Mouse (Mus musculus): ENCODE results near the gene Ndufaf3. TPM values are rescaled to one million over a fixed set of nuclear protein-coding genes. Genes with fewer than 3 reads are reported as not detected.
"Not testable (repeated sequence)": the region's sequence is repeated elsewhere in the genome, so short reads cannot be mapped to it uniquely, and the experiment has no call there.

Gene Ndufaf3
- 10 to 100 TPM; 63.9 to 75.7 (median 73.9) TPM for polyA plus RNA-seq (2017; shearing (Covaris generic))

DNA sequence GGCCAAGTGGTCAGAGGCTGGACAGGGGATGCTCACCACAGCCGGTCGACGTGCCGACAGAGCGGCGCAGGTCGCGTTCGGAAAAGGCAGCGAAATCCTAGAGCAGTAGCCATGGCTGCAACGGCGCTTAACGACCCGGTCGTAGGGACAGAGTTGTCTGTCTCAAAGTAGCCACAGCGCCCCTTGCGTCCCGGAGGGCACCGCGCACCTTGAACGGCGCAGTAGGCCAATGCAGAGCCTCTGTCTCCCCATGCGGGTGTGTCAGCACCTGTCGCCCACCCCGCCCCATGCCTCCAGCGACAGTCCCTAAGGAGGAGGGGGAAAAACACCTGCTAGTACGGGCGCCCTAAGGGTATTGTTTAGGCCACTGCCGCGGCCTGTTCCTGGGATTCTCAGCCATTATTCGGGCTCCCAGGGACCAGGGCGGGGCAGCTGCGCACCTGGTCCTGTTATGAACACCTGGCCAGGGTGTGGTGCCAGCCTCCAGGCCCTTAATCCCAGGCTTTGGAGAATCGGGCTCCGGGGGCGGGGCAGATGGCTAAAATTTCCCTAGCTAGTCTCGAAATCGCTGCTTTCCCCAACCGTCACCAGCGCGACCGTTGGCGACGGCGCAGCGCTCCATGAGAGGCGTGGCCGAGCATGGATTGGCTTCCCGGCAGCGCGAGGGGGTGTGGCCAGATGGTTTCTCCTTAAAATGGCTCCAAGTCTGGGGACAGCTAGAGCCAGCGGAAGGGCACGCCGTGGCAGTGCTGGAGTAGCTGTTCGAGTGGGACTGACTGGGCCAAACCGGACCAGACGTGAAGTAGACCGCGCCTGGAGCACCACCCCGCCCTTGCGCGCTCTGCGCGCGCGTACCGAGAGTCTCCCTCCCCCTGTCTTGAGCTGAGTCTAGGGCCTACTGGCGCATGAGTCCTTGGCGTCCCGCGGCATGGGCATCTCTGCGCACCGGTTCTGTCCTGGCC lies at the start of gene Ndufaf3:
Ndufaf3 (minus strand) TSS at position 620 of the 962 bp plus-strand sequence.
- peak; percentile 73 for ATAC-seq

DNA sequence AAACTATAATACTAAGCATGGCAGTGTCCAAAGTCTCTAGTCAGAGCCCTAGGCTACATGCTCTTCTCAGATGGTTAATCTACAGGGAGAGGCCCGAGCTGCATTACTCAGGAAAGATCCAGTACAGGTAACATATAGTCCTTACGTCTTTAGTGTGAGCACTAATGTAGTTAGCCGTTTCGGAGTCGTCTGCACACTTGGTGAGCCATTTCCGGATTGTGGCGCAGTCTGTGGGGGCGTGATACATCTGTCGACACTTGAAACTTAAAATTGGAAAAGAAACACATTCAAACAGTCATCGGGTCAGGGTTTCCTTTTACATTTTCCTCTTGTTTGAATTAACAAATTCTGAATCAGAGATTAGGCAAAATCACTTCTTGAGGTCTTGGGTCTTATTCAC lies 44.3 kb upstream of the Ndufaf3 start:
- no peak for ATAC-seq

DNA sequence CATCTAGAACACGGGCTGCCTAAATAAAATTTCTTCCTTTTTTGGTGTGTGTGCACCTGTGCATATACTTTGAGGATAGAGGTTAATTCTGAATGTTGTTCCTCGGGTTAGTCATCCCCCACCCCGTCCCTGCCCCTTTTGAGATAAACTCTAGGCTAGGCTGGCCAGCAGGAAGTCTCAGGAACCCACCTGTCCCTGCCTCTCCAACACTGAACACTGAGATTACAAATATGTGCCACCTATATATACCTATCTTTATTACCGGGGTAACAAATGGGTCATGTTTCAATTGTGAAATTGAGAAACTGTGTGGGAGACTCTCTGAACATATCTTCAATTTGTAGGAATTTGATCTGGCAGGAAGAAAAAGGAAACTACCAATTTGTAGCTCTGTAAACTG lies 41.7 kb upstream of the Ndufaf3 start:
- no peak for ATAC-seq

DNA sequence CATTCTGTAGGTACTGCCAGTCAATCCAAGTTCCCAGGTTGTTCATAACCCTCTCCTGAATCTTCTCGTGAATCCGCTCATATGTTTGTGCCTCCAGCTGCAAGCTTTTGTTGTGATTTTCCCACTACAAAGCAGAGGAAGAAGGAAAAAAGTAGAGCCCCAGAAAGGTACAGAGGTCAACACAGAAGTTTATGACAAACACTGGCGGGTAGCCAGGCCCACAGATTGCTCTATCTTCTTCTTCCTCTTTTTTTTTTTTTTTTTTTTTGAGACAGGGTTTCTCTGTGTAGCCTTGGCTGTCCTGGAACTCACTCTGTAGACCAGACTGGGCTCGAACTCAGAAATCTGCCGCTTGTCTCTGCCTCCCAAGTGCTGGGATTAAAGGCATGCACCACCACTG lies 40.7 kb upstream of the Ndufaf3 start:
- ATAC-seq = not testable (repeated sequence)

DNA sequence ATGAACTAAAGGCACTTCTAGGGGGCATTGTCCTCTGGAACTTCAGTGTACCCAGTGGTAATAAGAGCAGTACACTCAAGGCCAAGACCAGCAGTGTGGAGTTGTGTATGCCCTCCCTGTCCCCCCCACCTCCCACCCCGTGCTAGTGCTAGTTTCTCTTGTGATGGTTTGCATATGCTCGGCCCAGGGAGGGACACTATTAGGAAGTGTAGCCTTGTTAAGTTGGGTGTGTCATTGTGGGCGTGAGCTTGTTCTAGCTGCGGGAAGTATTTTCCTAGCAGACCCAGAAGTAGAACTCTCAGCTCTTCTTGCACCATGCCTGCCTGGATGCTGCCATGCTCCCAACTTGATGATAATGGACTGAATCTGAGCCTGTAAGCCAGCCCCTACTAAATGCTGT lies 34.8 kb upstream of the Ndufaf3 start:
- no peak for ATAC-seq

DNA sequence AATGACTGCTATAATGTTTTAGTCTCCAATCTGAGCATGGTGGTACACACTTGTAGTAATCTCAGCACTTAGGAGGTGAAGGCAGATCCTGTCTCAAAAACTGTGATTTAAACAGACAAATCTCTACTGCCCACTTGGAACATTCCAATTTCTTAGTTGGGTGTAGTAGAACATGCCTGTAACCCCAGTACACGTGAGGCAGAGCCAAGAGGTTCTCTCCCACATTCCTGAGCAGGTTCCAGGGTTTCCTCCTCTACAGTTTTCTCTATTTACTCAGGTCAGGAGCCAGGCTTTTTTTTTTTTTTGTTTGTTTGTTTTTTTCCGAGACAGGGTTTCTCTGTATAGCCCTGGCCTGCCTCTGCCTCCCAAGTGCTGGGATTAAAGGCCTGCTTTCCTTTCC lies 32.8 kb upstream of the Ndufaf3 start:
- ATAC-seq = no peak

DNA sequence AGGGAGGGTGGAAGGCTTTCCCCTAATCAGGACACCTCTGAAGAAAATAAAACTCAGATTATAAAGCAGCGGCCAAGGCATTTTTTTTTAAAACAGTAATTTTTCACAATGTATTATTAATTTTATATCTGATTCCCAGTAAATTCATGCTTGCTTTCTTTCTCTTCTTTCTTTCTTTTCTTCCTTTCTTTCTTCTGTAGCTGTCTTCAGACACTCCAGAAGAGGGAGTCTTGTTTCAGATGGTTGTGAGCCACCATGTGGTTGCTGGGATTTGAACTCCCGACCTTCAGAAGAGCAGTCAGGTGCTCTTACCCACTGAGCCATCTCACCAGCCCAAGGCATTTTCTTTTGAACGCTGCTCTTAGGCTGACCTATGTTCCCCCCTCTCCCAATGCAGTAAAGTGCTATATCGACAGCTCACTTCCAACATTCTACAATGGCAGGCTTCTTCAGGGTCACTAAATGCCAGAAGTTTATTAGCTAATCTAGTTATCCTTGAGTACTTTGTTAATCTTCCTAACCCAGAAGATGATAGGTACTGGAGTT lies 31.9 kb upstream of the Ndufaf3 start:
- ATAC-seq = no peak

DNA sequence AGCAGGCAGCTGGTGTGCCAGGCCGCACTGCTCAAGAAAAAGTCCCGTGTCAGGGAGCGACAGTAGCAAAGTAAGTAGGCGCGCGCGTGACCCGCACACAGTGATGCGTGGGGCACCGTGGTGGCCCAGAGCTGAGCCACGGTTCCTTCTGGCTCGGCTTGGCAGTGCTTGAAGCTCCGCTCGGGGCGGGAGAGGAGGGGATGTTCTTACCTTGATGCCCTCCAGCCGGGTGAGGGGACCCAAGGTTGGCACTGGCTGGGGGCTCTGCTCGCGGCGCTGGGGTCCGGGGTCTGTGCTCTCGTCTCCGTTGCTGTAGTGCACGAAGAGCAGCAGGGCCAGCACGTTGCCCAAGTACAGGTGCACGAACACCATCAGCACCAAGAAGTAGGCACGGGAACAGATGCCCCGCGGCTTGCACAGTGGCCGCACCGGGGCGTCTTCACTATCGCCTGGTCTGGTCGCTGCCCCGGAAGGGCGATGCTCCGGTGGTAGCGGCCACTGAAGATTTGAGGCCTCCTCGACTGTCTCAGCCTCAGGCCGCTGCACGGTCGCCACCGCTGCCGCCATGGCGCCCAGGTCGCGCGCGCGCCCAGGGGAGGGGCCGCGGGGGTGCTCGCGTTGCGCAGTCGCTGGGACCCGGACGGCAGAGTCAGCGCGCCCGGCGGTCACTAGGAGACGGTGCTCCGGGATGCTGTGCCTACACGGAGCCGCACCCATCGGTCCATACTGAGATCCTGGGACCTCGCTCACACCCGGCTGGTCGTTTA lies 29.9 kb upstream of the Ndufaf3 start, which contains the start of gene P4htm:
P4htm (minus strand) TSS at position 670 of the 767 bp plus-strand sequence.
- ATAC-seq = peak; percentile 76

DNA sequence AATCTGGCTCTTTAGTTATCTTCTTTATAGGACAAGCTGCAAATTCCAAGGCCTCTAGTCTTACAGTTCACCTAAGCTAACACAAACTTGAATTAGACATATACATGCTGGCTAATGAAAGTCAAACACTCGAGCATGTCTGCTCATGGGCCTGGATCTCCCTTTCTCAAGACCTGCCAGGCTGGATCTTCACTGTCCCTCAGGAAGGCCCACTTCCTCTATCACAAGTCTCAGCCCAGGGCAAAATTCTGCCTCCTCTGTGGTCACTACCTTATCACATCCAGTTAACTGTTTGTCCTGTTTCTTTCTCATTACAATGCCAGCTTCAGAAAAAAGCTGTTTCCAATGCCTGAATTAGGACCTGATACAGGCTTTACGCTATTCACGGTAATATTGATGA lies 27.1 kb upstream of the Ndufaf3 start:
- no peak for ATAC-seq

DNA sequence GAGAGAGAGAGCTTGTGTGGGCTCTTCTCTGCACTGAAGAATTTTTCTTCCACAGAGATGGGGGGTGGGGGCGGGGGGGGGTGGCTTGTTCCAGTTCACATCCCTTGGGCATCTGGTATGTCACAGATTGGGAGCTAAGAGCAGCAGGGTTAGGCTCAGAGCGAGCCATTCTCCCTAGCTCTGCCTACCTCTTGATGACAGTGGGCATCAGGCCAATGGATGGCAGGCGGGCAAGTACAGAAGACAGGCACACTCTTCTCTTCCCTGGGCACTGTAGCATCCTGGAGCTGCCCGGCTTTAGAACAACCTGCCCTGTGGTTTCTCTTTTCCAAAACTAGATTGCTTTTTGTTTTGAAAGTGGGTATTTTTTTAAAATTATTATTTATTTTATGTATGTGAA lies 24.2 kb upstream of the Ndufaf3 start:
- ATAC-seq = no peak

DNA sequence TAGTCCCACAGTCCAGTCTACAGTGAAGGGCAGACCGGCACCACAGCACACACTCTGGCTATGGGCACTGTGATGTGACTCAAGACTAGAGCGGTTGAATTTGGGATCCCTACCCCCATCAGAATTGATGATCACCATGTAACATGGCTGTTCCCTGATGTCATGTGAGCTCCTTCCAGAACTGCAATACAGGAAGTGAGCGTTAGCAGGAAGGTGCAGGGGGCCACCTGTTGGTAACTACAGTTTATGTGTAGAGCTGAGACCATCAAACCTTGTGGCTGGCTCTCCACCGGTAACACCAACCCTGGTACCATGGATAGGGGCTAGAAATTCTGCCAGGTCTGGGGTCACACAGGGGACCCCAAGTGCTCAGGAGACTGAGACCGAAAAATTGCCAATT lies 22.0 kb upstream of the Ndufaf3 start:
- no peak for ATAC-seq

DNA sequence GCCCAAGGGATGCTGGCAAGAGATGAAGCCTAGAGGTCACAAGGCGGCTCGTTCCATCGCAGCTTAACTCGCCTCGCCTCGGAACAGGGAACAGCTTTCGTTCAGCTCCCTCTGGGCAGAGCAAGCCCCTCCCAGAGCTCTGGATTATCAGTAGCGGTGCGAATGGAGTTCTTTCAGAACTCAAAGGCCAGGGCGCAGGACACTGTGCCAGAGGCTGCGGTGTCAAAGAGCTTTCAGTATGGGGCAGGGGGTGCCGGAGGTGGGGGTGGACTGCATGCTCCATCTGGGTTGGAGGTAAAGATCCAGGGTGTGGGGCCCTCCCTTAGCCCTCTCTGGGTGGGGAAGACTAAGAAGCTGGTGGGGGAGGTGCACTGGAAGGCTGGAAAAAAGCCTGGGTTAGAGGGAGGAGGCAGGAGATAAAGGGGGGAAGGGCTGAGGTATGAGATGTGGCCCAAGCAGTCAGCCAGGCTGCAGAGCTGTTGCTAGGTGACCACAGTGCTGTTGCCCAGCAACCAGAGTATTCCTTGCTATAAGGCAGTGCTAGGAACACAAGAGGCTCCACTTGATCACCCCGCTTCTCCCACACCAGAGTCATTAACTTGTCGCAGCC lies 20.4 kb upstream of the Ndufaf3 start:
- no peak for ATAC-seq

DNA sequence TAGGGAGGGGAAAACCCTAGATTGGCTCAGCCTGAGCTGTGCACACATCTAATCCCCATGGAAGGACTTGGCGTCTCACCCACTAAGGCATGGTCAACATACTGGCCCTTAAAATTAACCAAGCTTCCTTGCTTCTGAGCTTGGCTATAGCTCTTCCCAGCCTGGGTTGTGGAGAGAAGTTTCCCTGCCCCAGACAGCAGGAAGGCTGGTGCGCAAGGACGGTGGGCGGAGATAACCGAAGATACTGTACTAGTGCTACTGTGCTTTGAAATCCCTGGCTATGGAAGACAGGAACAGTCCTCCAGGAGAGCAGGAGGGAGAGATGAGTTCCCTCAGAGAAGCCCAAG lies 12.1 kb upstream of the Ndufaf3 start:
- ATAC-seq = no peak

DNA sequence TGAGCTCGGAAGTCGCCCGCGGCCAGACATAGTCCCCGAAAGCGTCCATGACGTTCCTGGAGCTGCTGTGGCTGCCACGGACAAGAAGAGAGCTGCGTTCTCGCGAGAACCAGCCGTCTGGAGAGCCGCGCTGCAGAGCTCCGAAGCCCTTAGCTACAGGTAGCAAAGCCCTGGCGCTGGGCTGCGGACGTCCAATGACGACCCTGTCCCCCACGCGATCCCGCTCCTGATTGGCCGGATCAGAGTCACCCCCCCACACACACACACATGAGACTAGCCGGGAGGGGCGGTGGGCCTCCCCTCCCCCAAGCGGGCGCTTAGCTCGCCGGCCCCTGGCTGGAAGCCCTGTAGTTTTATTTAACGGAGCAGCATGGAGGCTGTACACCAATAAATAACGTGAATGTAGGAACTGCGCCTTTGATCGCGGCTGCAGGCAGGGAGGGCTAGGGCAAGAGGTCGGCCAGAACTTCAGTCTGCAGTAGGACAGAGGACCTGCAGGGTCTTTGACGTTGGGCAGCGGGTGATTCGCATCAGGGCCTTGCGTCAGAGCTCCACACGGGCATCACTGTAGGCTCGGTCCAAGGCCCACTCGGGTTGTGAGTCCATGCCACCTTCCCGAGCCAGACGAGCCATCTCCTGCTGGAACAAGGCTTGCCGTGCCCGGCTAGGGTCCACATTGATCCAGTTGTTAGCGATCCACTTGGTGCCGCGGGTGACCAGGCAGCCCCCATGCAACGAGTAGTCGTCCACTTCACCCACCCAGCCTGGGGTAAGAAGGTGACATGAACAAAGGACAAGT lies 11.5 kb upstream of the Ndufaf3 start, which contains the start of gene Wdr6:
Wdr6 (minus strand) TSS at position 195 of the 799 bp plus-strand sequence.
- peak; percentile 99 for ATAC-seq

DNA sequence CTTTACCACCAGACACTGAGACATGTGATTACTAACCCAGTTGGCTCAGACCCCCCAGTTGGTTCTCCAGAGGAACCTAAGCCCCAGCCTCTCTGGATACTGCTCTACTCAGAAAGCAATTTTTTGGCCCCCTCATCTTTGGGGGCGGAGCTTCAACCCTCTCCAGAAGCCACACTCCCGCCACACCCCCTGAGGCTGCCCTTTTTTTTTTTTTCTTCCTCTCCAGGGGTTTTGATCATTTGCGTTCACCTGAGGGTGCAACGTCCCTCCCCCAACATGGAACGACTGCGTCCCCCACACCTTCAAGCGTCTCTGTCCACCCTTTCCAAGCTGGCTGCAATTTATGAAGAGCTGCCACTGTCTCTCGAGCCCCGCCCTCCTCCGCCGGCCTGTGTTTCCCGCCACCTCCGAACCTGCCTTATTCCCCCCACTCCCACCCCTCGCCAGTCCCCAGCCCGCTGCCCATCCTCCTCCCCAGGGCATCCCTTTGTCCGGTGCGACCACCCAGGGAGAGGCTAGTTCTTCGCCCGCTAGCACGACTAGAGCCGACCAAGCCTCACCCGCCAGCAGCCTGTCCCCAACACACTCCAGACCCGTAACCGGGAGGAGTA lies 10.8 kb upstream of the Ndufaf3 start:
- no peak for ATAC-seq

DNA sequence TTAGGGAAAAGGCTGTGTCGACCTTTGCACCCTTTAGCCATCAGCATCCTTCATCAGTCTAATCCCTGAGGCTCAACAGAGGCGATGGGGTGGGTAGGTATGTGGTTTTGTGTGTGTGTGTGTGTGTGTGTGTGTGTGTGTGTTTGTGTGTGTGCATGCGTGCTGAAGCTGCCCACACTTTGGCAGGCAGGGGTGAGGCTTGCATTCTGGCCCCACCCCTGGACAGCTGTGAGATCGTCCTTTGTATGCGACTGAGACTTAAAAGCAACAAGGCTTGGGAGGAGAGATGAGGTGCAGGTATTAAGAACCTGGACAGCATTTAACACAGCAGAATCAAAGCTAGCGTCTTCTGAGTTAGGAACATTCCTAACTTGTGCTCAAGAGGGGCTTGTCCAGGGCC lies 9.8 kb upstream of the Ndufaf3 start:
- no peak for ATAC-seq

DNA sequence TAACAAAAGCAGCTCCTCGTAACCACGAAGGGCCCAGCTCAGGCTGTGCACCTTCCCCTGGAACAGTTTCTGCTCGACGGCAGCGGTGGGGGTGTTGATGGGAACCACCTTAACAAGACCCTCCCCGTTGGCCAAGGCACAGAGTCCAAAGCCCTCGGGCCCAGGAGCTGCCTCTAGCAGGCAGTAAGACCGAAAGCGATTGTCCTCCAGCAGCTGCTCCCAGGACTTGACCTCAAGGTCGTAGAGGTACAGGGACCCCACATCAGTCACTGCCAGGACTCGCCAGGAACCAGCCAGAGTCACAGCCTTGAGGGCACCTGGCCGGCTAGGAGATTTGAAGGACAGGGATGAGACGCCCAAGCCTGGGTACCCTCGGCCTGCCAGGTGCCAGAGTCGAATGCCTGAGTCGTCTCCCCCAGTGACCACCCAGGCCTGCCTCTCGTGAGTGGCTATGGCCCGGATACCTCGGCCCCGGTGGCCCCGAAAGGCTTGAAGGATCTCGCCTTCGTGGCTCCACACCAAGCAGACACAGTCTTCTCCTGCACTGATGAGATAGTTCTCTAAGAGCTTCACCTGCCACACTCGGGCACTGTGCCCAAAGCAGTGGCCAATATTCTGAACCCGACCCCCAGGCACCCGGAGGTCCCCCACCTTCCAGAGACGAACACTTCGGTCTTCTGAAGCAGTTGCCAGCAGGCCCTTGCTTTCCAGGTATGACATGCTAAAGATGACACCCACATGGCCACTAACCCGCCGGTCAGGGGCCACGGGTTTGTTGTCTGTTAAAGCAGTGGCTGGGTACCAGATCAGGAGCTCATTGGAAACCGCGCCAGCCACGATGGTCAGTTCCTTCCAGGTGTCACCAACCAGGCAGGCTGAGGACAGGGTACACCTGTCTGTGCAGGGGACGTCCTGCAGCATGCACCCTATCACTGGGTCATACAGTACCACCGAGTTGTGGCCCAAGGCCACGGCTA lies 8.4 kb upstream of the Ndufaf3 start:
- no peak for ATAC-seq

DNA sequence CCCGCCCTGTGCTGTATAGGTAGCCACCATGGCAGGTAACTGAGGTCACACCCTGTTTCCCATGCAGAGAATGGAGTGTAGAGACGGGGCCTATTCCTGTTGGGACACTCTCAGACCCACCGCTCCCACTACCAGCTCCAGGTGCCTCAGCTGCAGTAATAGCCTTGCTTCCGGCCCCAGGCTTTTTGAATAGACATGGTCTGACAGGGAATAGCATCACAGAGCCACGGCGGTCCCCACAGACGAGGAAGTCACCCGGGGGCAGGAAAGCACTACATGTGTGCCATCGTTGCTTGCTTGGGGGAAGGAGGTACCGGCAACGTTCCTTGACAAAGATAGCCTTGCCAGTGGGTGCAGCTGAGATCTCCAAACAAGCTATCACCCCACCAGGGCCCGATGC lies 7.7 kb upstream of the Ndufaf3 start:
- ATAC-seq = no peak

DNA sequence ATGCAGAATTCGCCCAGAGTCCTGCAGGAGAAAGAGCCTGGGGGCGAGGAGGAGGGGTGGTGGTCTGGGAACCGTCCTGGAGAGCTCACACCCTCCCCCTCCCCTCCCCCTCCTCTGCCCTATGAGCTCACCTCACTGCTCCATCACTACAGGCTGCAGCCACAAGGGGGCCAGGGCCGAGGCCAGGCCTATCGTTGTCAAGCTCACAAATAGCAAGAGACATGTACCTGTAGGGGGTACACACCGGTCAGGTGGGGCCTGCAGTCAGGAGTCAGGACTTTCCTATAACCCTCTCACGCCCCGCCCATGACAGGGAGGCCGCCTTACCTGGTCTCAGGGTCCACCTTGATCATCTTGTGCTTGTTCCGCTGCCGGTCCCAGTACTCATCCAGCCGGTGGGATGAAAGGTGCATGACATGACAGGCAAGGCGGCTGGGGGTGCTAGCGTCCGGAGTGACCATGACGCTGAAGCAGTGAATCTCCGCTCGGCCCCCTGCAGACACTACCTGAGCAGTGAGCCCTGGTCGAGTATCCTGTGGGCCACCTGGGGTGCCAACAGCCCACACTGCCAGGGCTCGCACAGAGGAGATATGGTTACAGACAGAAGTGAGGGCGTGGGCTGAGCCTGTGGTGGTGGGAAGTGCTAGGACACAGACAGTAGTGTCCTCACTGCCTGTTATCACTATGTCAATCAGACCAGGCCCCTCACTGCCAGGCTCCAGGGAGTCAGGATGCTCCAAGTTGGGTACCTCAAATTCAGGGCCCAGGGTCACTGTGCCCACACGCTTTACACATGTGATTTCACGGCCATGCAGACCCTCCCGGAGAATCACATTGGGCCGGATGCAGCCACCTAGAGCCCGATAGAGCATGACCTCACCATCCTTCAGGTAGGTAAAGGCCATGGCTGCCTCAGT lies 6.8 kb upstream of the Ndufaf3 start:
- no peak for ATAC-seq

All from inflammation-experienced regulatory T-cells, adult 6 months (primary cell).